Mouse (Mus musculus) left cerebral cortex, adult 2 months (tissue): ENCODE measurements around the gene Crb2. TPM values are rescaled to one million over a fixed set of nuclear protein-coding genes. Genes with fewer than 3 reads are reported as not detected.
A peak's percentile ranks its signal among the peaks of the same experiment; 100 is the strongest.

Experiments
- DNase-seq, 2 experiments: peaks; one replicate each; pipeline ENCODE4 v3.0.0; 2021 to 2022; ENCODE audit warnings: low spot score in 2 of 2, mixed read lengths in 1 of 2; ENCODE audit errors: extremely low spot score in 1 of 2
- H3K27ac ChIP-seq: fragments of 200-600 bp; 2 replicates; pipeline ENCODE4 v1.8.1; 2022
- H3K4me3 ChIP-seq: fragments of 200-600 bp; 2 replicates; pipeline ENCODE4 v1.8.1; 2022
- CTCF ChIP-seq: fragments of 200-600 bp; IDR thresholded peaks from 2 replicates; pipeline ENCODE4 v1.8.1; 2022; ENCODE audit warnings: antibody characterized with exemption, mild to moderate bottlenecking, moderate library complexity
- intact Hi-C: fragments of 180-260 bp; cut with DNase I; formaldehyde crosslinking; loops from one replicate; pipeline ENCODE4 v1.15.1; 2025
- total RNA-seq, 2 experiments: library from RNA; stranded (reverse); gene quantifications; 2 replicates each; pipeline ENCODE4 v1.2.3; 2021

Gene Crb2
- total RNA-seq, 2 experiments from 2014 or later = 2.9 to 4.4 TPM

GRCm38 (mm10) chr2:37786461-37786860, 10.4 kb downstream of the Crb2 start:
- intact Hi-C loops = no loop called here

GRCm38 (mm10) chr2:37788176-37788962, 12.3 kb downstream of the Crb2 start:
- Histone ChIP-seq H3K27ac (no peak overlapping the region), H3K4me3 (no peak overlapping the region)
- intact Hi-C loops = no loop called here
- no peak for DNase-seq
- no peak for TF ChIP-seq CTCF

More at GRCm38 (mm10) chr2:37786461-37786860, 10.4 kb downstream of the Crb2 start:
- Histone ChIP-seq H3K27ac (no peak overlapping the region), H3K4me3 (peak overlapping the region; percentile 26)
- TF ChIP-seq CTCF = no peak
- DNase-seq = peak in 1 of 2 experiments; percentile 39

GRCm38 (mm10) chr2:37789029-37789428, 13.0 kb downstream of the Crb2 start:
- TF ChIP-seq CTCF = no peak
- DNase-seq = no peak
- Histone ChIP-seq H3K27ac (no peak overlapping the region), H3K4me3 (no peak overlapping the region)
- intact Hi-C loops = no loop called here

- Histone ChIP-seq H3K4me3 (no peak overlapping the region), H3K27ac (no peak overlapping the region)
- TF ChIP-seq CTCF = no peak
- intact Hi-C loops = no loop called here
- DNase-seq = no peak
These were observed 13.9 kb downstream of the Crb2 start for GRCm38 (mm10) chr2:37789995-37790394.

GRCm38 (mm10) chr2:37790738-37791137, 14.7 kb downstream of the Crb2 start:
- intact Hi-C loops = no loop called here
- TF ChIP-seq CTCF = no peak
- no peak overlapping the region for H3K4me3 ChIP-seq
- H3K27ac ChIP-seq = no peak overlapping the region
- no peak for DNase-seq

- no peak overlapping the region for H3K4me3 ChIP-seq
- DNase-seq = no peak
- intact Hi-C loops = no loop called here
- no peak for TF ChIP-seq CTCF
- H3K27ac ChIP-seq = no peak overlapping the region
These were observed 15.3 kb downstream of the Crb2 start for GRCm38 (mm10) chr2:37791340-37791739.

- intact Hi-C loops = no loop called here
- H3K27ac ChIP-seq = no peak overlapping the region
- DNase-seq = no peak
- TF ChIP-seq CTCF = no peak
- no peak overlapping the region for H3K4me3 ChIP-seq
These were observed 20.0 kb downstream of the Crb2 start for GRCm38 (mm10) chr2:37796021-37796420.

GRCm38 (mm10) chr2:37797046-37797445, 21.0 kb downstream of the Crb2 start:
- Histone ChIP-seq H3K27ac (no peak overlapping the region), H3K4me3 (no peak overlapping the region)
- TF ChIP-seq CTCF = no peak
- intact Hi-C loops = no loop called here
- DNase-seq = no peak

- Histone ChIP-seq H3K4me3 (no peak overlapping the region), H3K27ac (no peak overlapping the region)
- TF ChIP-seq CTCF = no peak
- intact Hi-C loops = no loop called here
- no peak for DNase-seq
These were observed 23.1 kb downstream of the Crb2 start for GRCm38 (mm10) chr2:37799137-37799536.

GRCm38 (mm10) chr2:37801687-37802086, 25.6 kb downstream of the Crb2 start:
- intact Hi-C loops = loop anchor here (2.0 kb wide), 1 partner anchor 27 kb away; no protein-coding TSS in a partner anchor
- H3K4me3 ChIP-seq = no peak overlapping the region
- DNase-seq = no peak
- no peak overlapping the region for H3K27ac ChIP-seq
- TF ChIP-seq CTCF = no peak

- TF ChIP-seq CTCF = peak; percentile 92
- no peak overlapping the region for H3K4me3 ChIP-seq
- H3K27ac ChIP-seq = no peak overlapping the region
- peak; percentile 50 to 72 for DNase-seq
- intact Hi-C loops = loop anchor here (2.0 kb wide), 1 partner anchor 28 kb away; no protein-coding TSS in a partner anchor
These were observed 26.7 kb downstream of the Crb2 start for GRCm38 (mm10) chr2:37802610-37803212.

GRCm38 (mm10) chr2:37811682-37812081, 35.6 kb downstream of the Crb2 start:
- DNase-seq = no peak
- Histone ChIP-seq H3K27ac (no peak overlapping the region), H3K4me3 (no peak overlapping the region)
- TF ChIP-seq CTCF = no peak
- intact Hi-C loops = loop anchor here (10.0 kb wide), 1 partner anchor 773 kb away; no protein-coding TSS in a partner anchor
